Mouse (Mus musculus) layer of hippocampus, postnatal 10 days (tissue): ENCODE measurements at regions not wholly inside any gene's neighbourhood (a gene's known extent, or its start where the extent isn't known, plus 50 kb on each side); places are given as distances from the start of the nearest gene placed in this dataset.

ENCODE experiments used
- DNase-seq, 2 experiments: peaks; one replicate each; pipeline ENCODE4 v3.0.0; 2021; ENCODE audit warnings: low spot score in 2 of 2

DNA sequence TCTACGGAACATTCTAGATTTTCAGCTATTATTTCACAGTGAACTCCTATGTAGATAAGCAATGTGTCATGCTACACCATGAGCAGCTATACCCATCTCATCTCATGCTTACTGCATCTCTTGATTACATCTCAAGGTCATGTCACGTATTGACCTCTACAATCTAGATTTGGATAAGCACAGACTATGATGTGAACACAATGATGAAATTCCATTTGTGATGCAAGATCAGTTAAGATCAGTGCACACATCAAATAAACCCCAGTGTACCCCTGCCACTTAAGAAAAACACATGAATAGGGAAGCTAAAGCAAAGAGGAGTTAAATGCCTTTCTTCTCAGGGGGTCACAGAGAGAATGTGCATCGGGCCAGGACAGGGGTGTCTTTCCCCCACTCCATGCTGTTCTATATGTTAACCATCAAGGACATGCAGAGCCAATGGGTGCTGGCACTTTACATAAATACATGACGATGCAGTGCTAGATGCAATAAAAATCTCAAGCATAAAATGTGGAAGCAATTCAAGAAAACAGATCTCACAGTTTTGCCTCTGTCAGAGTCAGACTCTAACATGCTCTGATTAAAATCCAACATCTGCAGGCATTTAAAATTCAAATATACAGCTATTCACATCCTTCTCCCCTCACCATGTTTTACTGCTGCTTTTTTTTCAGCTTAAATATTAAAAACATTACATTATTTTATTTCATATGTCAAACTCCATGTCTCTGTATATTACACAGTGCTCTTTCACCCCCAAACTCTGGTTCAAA is 157.1 kb upstream of the Gm15217 start:
- DNase-seq, result no peak

DNA sequence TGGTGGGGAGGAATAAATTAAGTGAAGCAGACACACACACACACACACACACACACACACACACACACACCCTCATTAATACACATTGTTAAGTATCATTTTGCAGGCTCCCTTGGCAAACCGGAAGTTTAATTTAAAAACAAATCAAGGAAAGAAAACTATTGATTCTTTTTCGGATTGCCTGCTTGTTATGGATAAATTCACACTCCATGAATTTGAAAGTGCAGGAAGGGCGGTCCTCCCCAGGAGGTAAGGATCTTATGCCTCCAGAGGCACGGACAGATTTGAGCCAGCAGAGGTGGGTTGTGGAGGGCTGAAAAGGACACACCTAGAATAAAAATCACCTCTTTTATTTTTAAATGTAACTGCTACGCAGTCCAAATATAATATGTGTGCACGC is 156.2 kb upstream of the Gm15217 start:
- DNase-seq, result no peak

DNA sequence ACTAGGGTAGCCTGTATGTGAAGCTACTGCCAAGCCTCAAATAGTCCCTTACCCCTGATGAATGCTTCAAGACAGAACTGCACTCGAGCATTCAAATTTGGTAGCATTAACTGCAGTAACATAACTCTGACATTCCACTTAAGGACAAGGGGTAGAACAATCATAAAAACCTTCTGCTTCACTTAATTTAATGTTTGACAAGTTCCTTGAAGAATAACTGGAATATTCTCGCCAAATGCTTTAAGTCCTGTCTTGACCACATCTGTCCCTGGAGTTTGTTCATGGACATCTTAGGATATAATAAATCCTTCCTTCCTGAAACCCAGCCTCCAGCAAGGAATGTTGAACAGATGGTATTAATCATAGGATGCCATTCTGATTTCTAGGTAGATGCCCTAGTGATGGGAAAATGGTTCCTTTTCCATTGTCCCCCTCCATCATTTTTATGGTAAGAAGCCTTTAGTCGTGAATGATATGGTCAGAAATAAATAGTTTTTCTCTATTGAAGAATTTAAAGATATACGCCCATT is 154.7 kb upstream of the Gm15217 start:
- no peak for DNase-seq

GRCm38 (mm10) chr14:46225851-46226608 is 153.2 kb upstream of the Gm15217 start:
- no peak for DNase-seq

GRCm38 (mm10) chr14:46234040-46234439 is 145.2 kb upstream of the Gm15217 start:
- DNase-seq, result no peak

GRCm38 (mm10) chr14:46234835-46235234 is 144.4 kb upstream of the Gm15217 start:
- DNase-seq, result no peak

GRCm38 (mm10) chr14:46240046-46240800 is 139.0 kb upstream of the Gm15217 start:
- DNase-seq, result no peak

DNA sequence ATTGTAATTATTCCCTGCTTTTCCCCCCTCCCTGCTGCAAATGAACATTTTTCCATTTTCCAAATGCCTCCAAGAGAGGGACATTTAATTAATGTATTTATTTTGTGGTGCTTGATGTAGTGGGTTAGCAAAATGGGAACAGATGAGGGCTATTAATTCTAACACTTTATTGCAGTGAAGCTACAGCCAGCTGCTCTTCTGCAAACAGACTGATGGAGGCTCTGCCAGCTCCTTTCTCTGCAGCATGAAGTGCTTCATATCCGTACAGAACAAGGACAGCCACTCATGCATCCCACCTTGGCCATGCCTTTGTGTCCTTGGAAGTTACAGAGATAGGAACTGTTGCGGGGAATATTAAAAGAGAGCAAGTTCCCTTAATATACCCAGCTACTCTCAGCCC is 138.3 kb upstream of the Gm15217 start:
- peak in 1 of 2 experiments; percentile 19 for DNase-seq

DNA sequence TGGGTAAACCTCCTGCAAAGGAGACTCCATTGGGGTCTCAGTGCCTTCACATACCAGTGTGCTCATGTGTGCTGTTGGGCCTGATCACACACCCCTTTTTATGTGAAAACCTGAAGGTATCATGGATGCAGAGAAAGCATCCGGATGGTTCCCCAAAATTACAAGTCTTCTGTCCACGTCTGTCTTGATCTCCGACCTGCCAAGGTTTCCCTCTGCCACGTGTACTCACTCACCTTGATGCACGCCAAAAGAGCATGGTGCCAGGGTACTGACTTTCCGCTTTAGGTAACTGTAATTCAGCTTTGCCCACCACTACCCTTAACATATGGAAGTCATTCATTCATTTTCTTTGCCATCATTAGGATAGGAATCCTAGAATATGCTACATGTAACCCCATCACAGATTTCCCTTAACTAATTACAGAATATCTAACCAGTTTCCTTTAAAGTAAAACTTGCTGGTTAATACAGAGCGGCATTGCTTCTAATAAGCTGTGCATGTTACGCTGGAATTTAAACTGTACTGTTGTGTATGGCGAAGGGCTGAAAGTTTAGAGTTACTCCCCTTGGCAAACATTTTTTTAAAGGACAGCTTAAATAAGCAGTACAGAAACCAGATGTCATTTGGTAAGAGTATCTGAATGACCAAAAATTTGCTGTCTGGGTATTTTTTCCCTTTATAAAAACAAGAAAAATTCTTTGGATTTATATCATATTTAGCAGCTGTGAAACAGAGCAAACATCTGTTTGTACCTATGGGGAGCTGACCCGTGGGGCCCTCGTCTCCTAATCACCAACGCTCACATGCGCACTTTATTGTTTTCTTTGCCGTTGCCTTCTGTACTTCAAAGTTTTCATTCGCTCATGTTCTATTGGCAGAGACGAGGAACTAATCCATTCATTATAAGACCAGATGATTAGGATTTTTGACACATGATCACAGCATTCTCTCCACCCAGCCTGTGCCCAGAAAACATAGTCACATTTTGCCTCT is 131.4 kb upstream of the Gm15217 start:
- no peak for DNase-seq

DNA sequence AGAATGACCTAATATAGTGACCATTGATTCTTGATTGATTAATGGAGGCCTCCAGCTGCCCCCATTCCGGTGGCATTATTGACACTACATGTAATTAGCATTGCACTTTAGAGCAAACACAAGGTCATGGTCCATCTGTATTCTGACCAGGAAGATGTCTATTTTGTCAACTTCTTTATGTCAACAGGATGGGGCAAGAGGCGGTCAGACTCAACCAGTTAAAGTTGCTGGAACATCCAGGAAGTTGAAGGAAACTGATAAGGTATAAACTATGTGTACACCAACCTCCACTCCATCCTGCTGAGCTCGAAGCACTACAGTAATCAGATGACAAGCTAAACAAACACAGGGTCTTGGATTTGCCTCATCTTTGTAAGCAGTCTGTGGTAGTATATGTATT is 130.1 kb upstream of the Gm15217 start:
- no peak for DNase-seq

- no peak for DNase-seq
Observed at GRCm38 (mm10) chr14:46255261-46255660, 124.0 kb upstream of the Gm15217 start.

DNA sequence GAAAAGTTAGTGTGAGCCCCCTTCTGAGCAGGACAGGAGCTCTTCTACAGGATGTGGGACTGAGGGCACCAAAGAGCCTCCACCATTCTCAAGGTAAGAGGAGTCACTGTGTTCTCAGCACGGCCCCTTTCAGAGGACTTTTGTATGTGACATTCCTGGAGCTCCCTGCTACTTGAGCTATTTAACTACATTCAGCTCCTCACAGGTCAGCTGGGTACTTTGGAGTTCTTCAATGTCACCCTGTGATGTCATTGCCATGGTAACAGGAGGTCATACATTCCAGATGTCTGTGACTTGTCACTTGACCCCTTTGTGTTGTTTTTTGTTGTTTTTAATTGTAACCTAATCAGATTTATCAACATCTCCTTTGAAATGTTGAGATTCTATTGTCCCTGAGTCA is 122.9 kb upstream of the Gm15217 start:
- DNase-seq, result no peak

DNA sequence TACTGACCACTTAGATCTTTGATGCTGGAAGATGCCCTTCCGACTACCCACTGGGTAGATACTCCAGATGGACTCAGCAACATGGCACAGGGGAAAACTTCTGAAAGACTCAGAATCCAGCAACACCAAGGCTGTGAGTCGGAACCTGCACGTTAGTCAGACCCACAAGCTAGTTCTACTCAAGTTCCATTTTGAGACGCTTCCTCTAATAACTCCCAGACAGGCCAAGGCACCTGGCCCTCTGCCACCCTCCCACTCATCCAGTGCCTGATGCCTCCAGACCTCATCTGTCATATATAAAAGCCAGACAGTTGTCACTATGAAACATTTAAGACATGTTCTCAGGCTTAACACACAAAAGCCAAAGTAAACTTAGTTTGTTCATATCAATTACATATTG is 121.9 kb upstream of the Gm15217 start:
- DNase-seq, result no peak

- DNase-seq, result no peak
Observed at GRCm38 (mm10) chr14:46258551-46258950, 120.7 kb upstream of the Gm15217 start.

- DNase-seq, result no peak
Observed at GRCm38 (mm10) chr14:46260291-46260980, 118.8 kb upstream of the Gm15217 start.

- DNase-seq, result no peak
Observed at GRCm38 (mm10) chr14:46275455-46275854, 103.8 kb upstream of the Gm15217 start.

GRCm38 (mm10) chr14:46276926-46277831 is 102.0 kb upstream of the Gm15217 start:
- DNase-seq, result no peak

GRCm38 (mm10) chr14:46277832-46278611 is 101.2 kb upstream of the Gm15217 start:
- DNase-seq, result no peak
